Mouse (Mus musculus) liver, embryonic 14.5 days (tissue): ENCODE results near the gene Eya4. TPM values are rescaled to one million over a fixed set of nuclear protein-coding genes. Genes with fewer than 3 reads are reported as not detected.
A peak's percentile ranks its signal among the peaks of the same experiment; 100 is the strongest.

Experiments used
- ATAC-seq: fragments of 200-750 bp; cut with Nextera tagmentation; 2 replicates; pipeline ENCODE4 v1.8.0; 2017; ENCODE audit warnings: moderate number of reproducible peaks, mild to moderate bottlenecking, moderate library complexity; ENCODE audit not compliant: insufficient read depth
- DNase-seq, 3 experiments: peaks; one replicate each; pipeline ENCODE4 v3.0.0-alpha.2; 2012 to 2013; ENCODE audit warnings: low read depth in 3 of 3, low spot score in 3 of 3
- H3K27ac ChIP-seq: fragments of 300-500 bp; sonication (generic); 2 replicates; pipeline ENCODE4 v1.5.1; 2014; ENCODE audit warnings: moderate library complexity, mild to moderate bottlenecking, control low read depth, inconsistent platforms
- H3K27me3 ChIP-seq: fragments of 300-500 bp; sonication (generic); 2 replicates; pipeline ENCODE4 v1.6.1; 2014; ENCODE audit warnings: mild to moderate bottlenecking, low read length, moderate library complexity; ENCODE audit not compliant: control insufficient read depth, insufficient read depth
- H3K36me3 ChIP-seq: fragments of 300-500 bp; sonication (generic); replicated peaks from 2 replicates; pipeline ENCODE4 v1.6.1; 2014; ENCODE audit warnings: low read depth; ENCODE audit not compliant: control insufficient read depth, insufficient read depth
- H3K4me1 ChIP-seq, 2 experiments: fragments of 200-500 bp in 1 of 2; fragments of 300-500 bp in 1 of 2; sonication (generic) in 1 of 2; replicated peaks; 2 replicates each; pipeline ENCODE4 v1.6.1; 2012 to 2014; ENCODE audit warnings: antibody characterized with exemption in 1 of 2, inconsistent platforms in 1 of 2, low read length in 1 of 2; ENCODE audit not compliant: control insufficient read depth in 2 of 2, insufficient read depth in 2 of 2
- H3K4me2 ChIP-seq: fragments of 300-500 bp; sonication (generic); 2 replicates; pipeline ENCODE4 v1.6.1; 2014; ENCODE audit warnings: low read depth, mild to moderate bottlenecking, control low read depth, moderate library complexity
- H3K4me3 ChIP-seq, 2 experiments: fragments of 200-500 bp in 1 of 2; fragments of 300-500 bp in 1 of 2; sonication (generic) in 1 of 2; 2 replicates each; pipeline ENCODE4 v1.5.1; 2012 to 2014; ENCODE audit warnings: low read depth in 2 of 2, low read length in 2 of 2, mild to moderate bottlenecking in 2 of 2, control low read depth in 1 of 2, inconsistent platforms in 1 of 2, moderate library complexity in 1 of 2; ENCODE audit not compliant: insufficient read depth in 1 of 2
- H3K9ac ChIP-seq: fragments of 300-500 bp; sonication (generic); replicated peaks from 2 replicates; pipeline ENCODE4 v1.6.1; 2014; ENCODE audit warnings: mild to moderate bottlenecking, control low read depth, moderate library complexity
- H3K9me3 ChIP-seq: fragments of 300-500 bp; sonication (generic); 2 replicates; pipeline ENCODE4 v1.6.1; 2016; ENCODE audit warnings: low read length, mixed read lengths; ENCODE audit not compliant: control insufficient read depth
- CTCF ChIP-seq: IDR thresholded peaks from 2 replicates; pipeline ENCODE4 v1.5.1; 2016; ENCODE audit warnings: antibody characterized with exemption, low read depth, control low read depth
- EP300 ChIP-seq: IDR thresholded peaks from 2 replicates; pipeline ENCODE4 v1.6.1; 2016; ENCODE audit warnings: antibody characterized with exemption, low read depth
- WGBS: fragments of 180-500 bp; shearing (Covaris S2); extraction: QIAGEN DNeasy Blood & Tissue Kit; methylation state at CpG from one replicate; pipeline ENCODE4 v1.1.7; 2014; ENCODE audit not compliant: insufficient replicate concordance; 5-methylcytosine and 5-hydroxymethylcytosine counted together
- polyA plus RNA-seq, 2 experiments: library from polyadenylated mRNA; depleted of rRNA in 1 of 2; stranded (reverse) in 1 of 2; unstranded in 1 of 2; fragments of >200 nt; fragmentation: Nextera tagmentation in 1 of 2; extraction: Ambion mirVana in 1 of 2; gene quantifications; 2 replicates each; pipeline versions ENCODE4 v1.2.1 to v1.2.3; 2012 to 2014

Gene Eya4
- polyA plus RNA-seq (2012; rRNA removed), result 0.15 and 0.19 TPM in 2 replicates
- 0.13 and 0.35 TPM in 2 replicates for polyA plus RNA-seq (2014; fragmentation: Nextera tagmentation; extraction: Ambion mirVana)

DNA sequence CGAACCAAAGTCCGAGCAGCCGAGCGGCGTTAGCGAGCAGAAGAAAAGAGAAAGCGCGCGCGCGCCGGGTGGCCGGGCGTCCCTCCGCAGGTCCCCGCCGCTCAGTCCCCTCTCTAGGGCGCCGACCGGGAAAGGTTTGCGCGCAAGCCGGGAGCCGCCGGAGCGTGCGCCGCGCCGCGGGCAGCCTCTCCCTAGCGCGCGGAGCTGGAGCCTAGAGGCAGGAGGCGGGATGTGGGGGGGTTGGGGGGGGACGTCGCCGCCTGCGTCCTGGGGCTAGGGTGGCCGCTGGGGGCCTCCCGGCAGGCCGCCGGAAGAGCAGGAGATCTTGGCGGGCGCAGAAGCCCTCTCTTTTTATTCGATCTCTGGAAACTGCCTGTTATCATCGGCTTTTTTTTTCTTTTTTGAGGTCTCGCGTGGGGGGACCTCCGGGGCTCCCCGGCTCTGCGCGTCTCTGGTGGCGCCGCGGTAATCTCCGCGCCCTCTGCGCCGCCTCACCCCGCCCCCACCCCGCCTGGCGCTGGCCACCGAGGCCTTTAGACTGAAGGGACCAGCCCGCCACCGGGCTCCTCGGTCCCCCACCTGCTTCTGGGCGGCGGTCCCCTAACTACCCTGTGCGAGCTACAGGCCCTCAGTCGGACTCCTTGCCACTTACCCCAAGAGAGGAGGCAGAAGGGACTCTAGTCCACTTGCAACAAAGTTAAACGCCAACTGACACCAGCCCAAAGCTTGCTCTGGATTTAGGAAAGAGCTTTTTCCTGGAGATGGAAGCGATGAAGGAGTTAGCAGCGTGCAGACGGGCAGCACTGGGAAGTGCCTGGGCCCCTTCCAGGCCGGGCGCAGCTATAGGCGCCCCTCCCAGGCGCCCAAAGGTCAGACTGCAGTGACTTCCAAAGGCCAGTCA is at the start of gene Eya4:
TSS of gene Eya4 (minus strand) at position 776 of the 901 bp plus-strand sequence.
- H3K27me3 ChIP-seq, result peaks cover 44% of the 10 kb centered on the region
- no peaks in the 10 kb centered on the region for H3K9me3 ChIP-seq
- 3% methylated on average over 72 of the region's 79 CpGs for WGBS
- DNase-seq, result no peak
- no peaks in the 10 kb centered on the region for H3K36me3 ChIP-seq
- TF ChIP-seq CTCF, result no peak
- no peak for TF ChIP-seq EP300
- H3K4me1 ChIP-seq, result no peaks in the 10 kb centered on the region
- H3K4me2 ChIP-seq, result peak within 1 kb of the TSS; percentile 53
- no peak within 1 kb of the TSS for H3K27ac ChIP-seq
- H3K9ac ChIP-seq, result no peak within 1 kb of the TSS
- ATAC-seq, result no peak
- peak within 1 kb of the TSS; percentile 37 to 45 for H3K4me3 ChIP-seq

DNA sequence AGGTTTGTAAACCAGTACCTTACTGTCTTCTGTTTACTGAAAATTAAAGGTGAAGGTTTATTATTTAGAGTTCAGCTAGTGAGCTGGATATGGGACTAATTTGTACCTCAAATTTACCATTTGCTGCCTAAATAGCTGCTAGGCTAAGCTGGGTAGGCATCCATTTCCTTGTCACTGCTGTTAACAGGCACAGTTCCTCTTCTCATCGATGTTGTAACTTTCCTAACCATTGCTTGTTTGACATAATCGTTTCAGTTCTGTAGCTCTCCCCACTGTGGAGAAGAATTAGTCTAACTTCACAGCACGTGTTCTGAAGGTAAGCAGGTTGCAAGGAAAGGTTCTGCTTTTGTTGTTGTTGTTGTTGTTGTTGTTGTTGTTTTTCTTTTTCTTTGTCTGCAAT is 44.8 kb upstream of the Eya4 start:
- H3K9me3 ChIP-seq, result no peaks in the 10 kb centered on the region
- no peaks in the 10 kb centered on the region for H3K4me1 ChIP-seq
- no peak overlapping the region for H3K27ac ChIP-seq
- no peaks in the 10 kb centered on the region for H3K27me3 ChIP-seq
- H3K4me3 ChIP-seq, result no peak overlapping the region
- 18% methylated on average over 3 of the region's 3 CpGs for WGBS
- H3K36me3 ChIP-seq, result no peaks in the 10 kb centered on the region
- H3K9ac ChIP-seq, result no peak overlapping the region
- no peak overlapping the region for H3K4me2 ChIP-seq
- DNase-seq (no peak), ATAC-seq (no peak)
- TF ChIP-seq EP300 (no peak), CTCF (no peak)

- TF ChIP-seq CTCF (no peak), EP300 (no peak)
- Histone ChIP-seq H3K9me3 (no peaks in the 10 kb centered on the region), H3K4me1 (no peaks in the 10 kb centered on the region), H3K4me2 (no peak overlapping the region), H3K9ac (no peak overlapping the region), H3K36me3 (no peaks in the 10 kb centered on the region), H3K27me3 (no peaks in the 10 kb centered on the region), H3K27ac (no peak overlapping the region), H3K4me3 (no peak overlapping the region)
- ATAC-seq (no peak), DNase-seq (no peak)
- 64% methylated on average over 11 of the region's 11 CpGs for WGBS
Observed at GRCm38 (mm10) chr10:23394556-23395245, 44.1 kb upstream of the Eya4 start.

DNA sequence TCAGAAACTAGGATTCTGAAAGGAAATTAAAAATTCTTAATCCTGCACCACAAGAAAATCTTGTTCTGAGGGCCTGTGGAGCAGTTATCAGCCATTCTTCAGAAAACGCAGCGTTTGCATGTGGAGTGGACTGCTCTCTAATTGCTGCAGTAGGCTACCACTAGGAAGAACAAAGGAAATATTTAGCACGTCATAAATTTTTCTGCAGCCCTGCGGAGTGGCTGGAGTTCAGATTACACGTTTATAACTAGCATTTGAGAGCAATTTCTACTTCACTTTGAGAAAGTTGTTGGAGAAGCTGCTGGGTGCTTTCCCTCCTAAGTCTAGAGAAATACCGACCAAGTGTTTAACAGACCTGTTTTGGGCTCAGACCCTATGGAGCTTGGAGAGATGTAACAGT is 43.6 kb upstream of the Eya4 start:
- no peak for ATAC-seq
- no peak overlapping the region for H3K27ac ChIP-seq
- H3K27me3 ChIP-seq, result no peaks in the 10 kb centered on the region
- H3K4me2 ChIP-seq, result no peak overlapping the region
- no peaks in the 10 kb centered on the region for H3K4me1 ChIP-seq
- DNase-seq, result no peak
- 48% methylated on average over 6 of the region's 6 CpGs for WGBS
- H3K4me3 ChIP-seq, result no peak overlapping the region
- H3K9ac ChIP-seq, result no peak overlapping the region
- H3K36me3 ChIP-seq, result no peaks in the 10 kb centered on the region
- no peak for TF ChIP-seq CTCF
- TF ChIP-seq EP300, result no peak
- no peaks in the 10 kb centered on the region for H3K9me3 ChIP-seq

GRCm38 (mm10) chr10:23363866-23364265 is 13.3 kb upstream of the Eya4 start:
- Histone ChIP-seq H3K4me2 (no peak overlapping the region), H3K9ac (no peak overlapping the region), H3K27ac (no peak overlapping the region), H3K36me3 (no peaks in the 10 kb centered on the region), H3K27me3 (no peaks in the 10 kb centered on the region), H3K4me3 (no peak overlapping the region), H3K9me3 (no peaks in the 10 kb centered on the region), H3K4me1 (no peaks in the 10 kb centered on the region)
- 60% methylated on average over 6 of the region's 6 CpGs for WGBS
- no peak for DNase-seq
- no peak for TF ChIP-seq CTCF
- no peak for TF ChIP-seq EP300
- no peak for ATAC-seq
